Mouse (Mus musculus) erythroid progenitor cell, adult 5-6 weeks (primary cell): Measurements from ENCODE around the gene Pknox2. TPM values are rescaled to one million over a fixed set of nuclear protein-coding genes. Genes with fewer than 3 reads are reported as not detected.
A peak's percentile ranks its signal among the peaks of the same experiment; 100 is the strongest.

Experiments used
- ATAC-seq: replicated peaks from 2 replicates; pipeline ENCODE4 v1.8.0; 2016; ENCODE audit warnings: moderate number of reproducible peaks, mild to moderate bottlenecking, moderate TSS enrichment, inconsistent platforms; ENCODE audit not compliant: poor library complexity, low FRiP score, severe bottlenecking
- total RNA-seq, 2 experiments: library from RNA; stranded (forward) in 1 of 2; stranded (reverse) in 1 of 2; fragments of 150-400 nt in 1 of 2; fragments of 186-747, 209-891 nt in 1 of 2; gene quantifications; 2 replicates each; pipeline versions ENCODE4 v1.2.3 to v1.2.4; 2015 to 2017; ENCODE audit warnings: low replicate concordance in 2 of 2

Gene Pknox2
- total RNA-seq (2015; ENCODE audit: low replicate concordance): not detected in 2 replicates
- total RNA-seq (2017; ENCODE audit: low replicate concordance): 0.13 TPM in 1 of 2 replicates, not detected in the other

DNA sequence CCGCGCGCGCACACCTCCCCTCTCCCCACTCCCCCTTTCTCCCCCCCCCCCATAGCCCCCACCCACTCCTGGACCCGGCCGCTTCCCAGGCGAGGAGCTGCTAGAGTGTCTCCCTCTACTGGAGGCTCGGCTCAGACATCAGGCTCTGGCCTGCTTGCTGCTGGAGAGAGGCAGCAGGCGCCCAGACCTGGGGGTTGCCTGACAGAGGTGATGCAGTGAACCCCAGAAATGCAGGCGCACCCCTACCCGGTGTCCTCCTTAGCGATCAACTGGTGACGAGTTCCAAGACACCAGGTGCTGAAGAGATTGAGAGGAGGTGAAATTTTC lies at the start of gene Pknox2:
Pknox2 (minus strand) TSS at position 49 of the 327 bp plus-strand sequence.
- ATAC-seq: no peak

DNA sequence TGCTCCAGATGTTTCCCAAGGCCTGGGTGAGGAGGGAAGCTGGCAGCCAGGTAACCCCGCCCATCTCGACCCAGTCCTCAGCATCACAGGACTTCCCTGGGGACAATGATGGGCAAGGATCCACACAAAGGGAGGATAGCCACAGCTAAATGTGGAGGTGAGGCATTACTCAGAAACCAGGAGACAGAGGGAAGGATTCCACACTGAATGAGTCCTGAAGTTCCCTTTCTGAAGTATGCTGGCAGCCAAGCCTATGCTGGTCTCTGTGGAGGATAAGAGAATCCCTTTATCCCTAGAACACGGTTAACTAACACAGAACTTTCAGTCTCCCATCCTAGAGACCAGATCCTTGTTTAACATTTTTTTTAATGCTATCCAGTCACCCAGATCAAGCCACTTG lies 40.8 kb upstream of the Pknox2 start:
- ATAC-seq: no peak

DNA sequence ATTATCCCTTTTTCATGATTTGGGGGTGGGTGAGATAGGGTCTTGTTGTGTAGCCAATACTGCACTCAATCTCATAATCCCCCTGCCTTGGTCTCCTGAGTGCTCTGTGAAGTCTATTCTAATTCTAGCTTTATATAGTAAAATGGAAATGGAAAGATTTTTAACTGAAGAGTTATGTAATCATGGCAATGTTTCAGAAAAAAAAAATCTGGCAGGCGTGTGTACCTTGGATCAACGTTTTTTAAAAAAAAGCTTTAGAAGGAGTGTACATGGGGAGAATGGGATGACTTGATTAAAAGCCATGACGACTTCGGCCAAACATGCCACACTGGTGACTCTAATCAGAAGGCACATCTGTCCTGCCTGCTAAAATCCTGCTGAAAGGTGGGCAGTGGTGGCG lies 40.2 kb upstream of the Pknox2 start:
- ATAC-seq: no peak

DNA sequence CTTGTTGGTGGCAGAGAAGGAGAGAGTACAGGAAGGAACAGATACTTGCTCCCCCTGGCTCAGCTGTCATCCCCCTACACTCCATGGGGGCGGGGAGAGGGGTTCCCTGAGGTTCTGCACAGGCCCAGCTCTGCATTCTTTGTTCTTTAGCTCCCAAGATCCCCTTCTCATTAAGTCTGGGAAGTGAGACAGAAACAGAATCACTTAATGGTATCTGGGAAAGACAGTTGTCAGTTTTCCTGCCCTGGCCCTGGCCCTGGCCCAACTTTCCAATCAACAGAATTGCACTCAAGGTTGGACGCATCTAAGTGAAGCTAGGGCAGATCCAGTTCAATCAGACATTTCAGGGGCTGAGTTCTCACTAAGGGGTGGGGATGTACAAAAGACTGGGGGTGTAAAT lies 36.0 kb upstream of the Pknox2 start:
- ATAC-seq: no peak

DNA sequence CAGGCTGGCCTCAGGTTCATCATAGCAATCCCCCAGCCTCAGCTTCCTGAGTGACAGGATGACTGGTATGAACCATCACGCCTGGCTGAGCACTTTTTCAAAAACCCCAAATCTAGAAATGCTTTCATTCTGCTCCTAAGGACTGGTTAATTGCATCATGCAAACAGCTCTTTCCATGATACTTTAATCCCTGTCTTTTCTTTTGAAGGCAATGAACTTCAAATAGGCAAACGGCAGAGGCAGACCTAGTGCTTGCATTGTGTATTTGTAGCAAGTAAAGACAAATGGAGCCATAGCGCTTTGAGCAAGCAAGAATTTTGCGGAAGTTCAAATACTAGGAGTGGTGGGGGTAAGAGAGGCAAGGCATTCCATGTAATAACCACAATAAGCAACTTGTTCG lies 34.4 kb upstream of the Pknox2 start:
- ATAC-seq: no peak

DNA sequence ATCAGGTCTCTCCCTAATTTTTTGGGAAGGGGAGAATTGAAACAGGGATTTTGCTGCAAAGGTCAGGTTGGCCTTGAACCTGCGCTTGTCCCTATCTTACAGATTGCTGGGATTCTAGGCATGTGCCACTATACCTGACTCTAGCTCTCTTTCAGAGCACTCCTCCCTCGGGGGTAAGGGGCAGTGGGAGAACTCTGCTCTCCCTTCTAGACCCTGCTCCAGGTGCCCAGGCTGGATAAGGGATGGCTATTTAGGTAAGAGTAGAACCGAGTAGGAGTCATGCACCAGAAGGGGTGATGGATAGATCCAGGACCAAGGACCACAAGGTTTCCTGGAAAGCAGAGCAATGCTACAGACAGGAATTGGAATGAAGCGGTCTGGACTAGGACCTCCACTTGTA lies 32.4 kb upstream of the Pknox2 start:
- ATAC-seq: no peak

DNA sequence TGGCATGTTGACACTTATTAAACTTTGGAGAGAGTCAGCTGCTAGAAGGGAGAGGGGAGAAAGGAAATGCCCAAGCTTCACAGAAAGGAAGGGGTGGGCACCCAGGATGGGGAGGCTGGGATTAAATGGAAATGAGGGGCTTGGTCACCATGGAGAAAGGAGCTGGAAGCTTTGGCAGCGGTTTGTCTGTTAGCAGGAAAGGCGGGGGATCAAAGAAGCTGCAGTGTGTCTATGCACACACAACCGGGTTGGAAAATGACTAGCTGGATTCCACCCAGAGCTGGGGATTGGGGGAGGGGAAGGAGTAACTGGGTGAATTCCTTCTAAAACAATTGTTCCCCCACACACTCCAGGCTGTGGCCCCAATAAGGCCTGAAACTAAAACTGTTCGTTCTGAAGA lies 31.7 kb upstream of the Pknox2 start:
- no peak for ATAC-seq

DNA sequence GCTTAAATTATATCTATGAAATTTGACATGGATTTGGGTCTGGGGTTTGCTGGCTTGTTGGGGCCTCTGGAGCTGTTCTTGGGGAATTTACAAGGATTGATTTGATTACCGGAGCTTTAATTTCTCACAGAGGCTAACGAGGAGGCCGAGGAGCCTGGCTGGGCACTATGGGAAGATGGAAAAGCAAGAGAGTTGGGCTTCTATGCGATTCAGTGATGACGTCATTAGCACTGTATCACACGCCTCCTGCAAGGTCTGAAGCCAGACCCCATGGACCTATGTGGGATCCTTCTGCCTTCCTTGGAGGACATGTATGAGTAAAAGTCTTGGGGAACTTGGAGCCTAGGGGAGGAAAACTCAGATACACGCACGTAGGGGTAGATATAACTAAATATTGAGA lies 30.3 kb upstream of the Pknox2 start:
- ATAC-seq: no peak

DNA sequence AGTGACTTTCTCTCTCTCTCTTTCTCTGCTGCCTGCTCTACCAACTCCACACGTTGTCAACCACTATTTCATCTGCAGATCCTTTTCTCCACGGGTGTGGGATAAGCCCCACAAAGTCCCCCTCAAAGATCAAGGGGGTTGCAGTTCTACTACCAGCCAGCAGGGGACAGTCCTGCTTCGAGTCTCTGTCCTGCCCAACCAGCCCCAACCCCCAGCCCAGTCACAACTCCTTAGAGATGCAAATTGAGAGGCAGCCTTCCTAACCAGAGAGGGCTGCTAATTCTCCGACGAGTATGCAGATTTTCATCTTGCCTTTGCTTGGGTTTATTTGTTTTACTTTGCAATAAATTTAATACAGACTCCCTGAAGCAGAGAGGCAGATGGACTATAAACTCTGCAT lies 29.9 kb upstream of the Pknox2 start:
- ATAC-seq: no peak

DNA sequence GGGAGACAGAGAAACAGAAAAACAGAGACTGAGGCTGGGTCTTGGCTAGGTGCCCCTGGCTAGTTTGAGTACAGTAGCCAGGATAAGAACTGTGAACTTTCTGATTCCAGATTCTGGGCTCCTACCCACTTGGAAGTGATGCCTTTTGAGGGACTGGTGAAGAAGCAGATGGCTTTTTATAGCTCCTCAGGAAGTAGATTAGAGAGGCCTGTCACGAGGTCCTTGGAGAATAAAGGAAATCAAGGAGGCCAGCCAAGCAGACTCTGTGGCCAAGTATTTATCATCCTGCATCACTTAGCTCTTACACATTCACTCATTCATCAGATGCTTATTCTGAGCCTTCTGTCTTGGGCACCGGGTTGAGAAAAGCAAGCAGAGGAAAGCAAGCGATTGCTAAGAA lies 28.8 kb upstream of the Pknox2 start:
- no peak for ATAC-seq

DNA sequence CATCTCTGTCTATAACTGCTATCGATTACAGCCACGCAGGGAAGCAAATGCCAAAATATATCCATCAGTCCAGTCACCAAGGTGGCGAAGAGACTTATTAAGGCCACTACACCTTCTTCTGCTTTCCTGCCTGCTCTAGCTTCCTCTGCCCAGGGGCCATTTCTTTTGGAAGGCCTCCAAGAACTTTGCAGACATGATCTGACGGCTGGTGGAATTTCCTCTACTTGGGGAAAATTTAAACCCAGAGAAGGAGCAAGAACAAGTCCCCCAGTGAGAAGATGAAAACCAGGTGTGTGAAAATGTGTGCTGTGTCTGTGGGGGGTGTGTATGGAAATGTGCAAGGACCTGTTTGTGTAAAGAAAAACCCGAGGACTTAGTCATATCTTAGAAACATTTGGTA lies 26.2 kb upstream of the Pknox2 start:
- no peak for ATAC-seq

DNA sequence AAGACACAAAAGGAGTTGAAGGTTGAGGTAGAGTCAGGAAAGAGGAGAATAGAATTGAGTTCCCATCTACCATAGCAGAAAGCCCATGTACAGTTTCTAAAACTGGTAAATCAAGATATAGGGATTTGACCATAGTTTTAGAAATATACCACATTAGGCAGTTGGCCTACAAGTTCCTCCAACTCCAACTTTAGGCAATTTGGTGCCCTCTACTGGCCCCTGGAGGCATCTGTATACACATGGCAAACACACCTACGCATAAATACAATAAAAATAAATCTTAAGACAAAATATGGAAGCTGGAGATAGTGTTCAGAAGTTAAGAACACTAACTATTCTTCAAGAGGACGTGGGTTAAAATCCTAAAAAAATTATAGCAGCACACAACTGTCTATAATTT lies 19.7 kb upstream of the Pknox2 start:
- no peak for ATAC-seq

DNA sequence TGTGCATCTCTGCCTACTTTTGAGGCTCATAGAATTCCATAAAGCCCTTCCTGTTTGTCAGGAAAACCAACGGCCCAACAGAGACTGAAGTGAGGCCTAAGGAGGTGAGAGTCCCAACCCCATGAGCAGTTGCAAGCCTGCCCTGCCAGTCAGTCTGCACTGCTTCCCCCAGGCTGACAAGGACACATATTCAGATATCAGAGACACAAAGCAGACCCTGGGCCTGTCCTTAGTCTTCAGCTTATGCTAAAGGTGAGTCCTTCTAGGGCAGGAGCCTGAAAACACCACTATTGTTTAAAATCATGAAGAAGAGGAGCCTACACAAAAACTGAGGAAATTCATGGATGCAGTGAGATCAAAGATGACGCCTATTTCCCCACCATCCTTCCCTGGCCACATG lies 13.5 kb upstream of the Pknox2 start:
- no peak for ATAC-seq

DNA sequence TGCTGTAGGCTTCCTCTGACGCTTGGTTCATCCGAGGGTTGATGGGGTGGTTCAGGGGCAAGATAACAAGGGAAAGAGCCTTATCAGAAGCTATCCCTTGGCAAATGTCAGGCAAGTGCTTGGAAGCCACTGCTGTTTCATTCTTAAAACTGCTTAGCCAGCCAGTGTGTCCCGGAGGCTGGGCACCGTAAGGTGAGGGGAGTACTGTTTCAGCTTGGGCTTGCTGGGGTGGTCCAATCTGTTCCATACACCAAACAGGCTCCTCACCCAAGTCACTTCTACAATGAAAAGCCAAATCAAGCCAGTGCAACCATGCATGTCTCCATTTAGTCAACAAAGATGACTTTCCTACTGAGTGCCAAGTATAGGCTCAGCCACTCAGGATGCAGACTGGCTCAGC lies 679 bp upstream of the Pknox2 start:
- ATAC-seq: no peak

DNA sequence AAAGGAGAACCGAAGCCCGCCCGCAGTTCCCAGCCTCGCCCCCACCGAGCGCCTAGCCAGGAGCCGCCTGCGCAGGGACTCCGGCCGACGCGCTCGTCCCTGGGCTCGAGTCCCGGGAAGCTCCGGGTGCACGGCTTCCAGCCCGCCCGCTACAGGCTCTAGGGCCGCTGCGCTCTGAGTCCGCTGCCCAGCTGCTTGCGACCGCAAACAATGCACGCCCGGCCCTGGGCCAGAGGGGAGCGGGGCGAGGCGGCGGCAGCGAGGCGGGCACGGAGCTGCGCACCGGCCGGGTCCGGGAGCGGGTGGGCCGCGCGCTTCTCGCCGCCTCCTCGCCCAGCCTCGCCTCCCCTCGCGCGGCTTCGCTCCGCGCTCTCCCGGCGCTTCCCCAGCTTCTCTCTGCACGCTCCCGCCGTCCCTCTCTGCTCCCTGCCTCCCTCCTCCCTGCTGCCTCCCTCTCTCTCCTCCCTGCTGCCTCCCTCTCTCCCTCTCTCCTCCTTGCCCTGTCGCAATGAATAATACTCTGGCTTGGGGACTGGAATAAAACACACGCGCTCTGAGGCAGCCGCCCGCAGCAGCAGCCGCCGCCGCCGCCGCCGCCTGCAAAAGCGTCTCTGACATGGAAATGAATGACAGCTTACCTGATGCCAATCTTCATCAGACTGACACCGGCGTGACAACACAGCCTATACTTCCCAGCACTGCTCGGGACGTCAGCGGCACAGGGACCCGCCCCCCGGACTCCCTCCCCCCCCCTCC lies 426 bp downstream of the Pknox2 start:
- ATAC-seq: 0 out of 2 replicates have a peak, but pooled peaks have one; percentile 17

DNA sequence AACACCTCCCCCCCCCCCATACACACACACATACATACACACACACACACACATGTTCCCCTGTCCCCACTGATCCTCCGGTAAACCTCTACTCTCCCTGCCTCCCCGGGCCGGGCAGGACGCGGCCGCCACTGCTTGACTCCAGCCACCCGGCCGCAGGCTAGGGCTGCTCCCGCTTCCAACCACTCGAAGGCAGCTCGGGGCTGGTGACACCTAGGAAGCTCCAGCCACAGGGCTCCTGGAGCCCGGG lies 929 bp downstream of the Pknox2 start:
- peak; percentile 32; the same call in 1 of the 2 replicates for ATAC-seq

DNA sequence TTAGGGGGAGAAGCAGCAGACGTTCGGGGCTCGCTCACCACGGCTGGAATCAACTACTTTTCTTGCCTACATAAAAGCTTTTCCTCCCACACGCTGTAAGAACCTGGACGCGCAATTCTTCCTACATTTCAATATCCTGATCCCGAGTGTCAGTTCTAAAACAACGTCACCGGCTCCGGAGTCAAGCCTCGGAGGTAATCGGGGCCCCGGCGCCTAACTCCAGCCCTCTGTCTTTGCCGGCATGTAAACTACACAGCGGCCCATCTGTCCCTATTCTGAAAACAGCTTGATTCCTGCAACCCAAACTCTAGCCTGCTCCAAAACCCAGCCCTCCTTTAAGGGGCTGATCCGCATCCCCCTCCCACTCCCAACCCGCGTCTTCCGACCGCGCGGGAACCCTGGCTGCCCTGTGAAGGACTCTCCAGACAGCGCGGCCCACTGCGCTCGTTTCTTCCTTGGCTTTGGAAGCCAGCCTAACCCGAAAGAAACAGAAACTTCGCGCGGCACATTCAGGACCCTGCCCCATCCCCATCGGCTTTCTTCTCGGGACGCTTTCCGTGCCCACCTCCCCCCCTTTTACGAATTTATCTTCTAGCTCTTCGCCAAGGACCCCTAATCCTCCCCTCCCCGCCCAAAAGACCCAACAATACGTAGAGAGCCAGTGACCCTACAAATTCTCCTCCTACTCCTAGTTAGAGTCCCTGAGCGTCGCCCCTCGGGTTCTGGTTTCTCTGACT lies 1.4 kb downstream of the Pknox2 start:
- no peak for ATAC-seq

DNA sequence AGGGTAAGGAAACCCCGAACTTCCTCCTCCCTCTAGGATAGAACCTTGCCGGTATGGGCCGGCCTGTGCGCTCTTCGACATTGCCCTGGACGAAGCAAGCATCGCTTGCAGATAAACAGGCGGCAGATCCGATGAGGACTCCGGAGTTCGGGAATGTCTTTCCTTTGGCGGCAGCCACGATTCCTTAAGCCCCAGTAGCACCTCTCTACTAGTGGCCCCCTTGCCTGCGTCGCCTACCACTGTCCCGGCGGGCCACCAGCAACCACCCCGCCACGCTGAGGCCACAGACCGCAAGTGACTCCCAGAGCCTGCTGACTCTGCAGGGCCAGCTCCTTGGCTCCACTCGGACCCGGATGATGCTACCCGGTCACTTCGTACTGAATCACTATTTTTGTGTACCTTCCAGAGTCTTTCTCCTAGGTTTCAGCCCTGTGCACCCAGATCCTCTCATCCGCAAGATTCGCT lies 2.0 kb downstream of the Pknox2 start:
- no peak for ATAC-seq

DNA sequence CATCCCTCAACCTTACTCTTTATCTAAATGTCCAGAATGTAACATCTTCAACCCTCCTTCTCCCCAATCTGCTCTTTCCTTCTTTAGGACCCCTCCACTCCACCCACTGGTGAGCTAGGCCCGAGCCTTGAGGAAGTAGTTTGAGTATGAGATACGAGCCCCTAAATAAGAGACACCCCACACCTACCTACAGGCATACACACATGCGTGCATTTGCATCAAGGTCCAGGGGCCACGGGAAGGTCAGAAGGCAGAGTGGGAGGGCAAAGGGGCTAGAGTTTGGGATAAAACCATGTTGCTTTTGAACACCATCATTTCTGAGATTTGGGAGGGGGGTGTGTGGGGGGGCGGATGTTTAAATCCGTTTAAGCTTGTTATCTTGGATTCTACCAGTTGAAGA lies 2.5 kb downstream of the Pknox2 start:
- ATAC-seq: no peak

DNA sequence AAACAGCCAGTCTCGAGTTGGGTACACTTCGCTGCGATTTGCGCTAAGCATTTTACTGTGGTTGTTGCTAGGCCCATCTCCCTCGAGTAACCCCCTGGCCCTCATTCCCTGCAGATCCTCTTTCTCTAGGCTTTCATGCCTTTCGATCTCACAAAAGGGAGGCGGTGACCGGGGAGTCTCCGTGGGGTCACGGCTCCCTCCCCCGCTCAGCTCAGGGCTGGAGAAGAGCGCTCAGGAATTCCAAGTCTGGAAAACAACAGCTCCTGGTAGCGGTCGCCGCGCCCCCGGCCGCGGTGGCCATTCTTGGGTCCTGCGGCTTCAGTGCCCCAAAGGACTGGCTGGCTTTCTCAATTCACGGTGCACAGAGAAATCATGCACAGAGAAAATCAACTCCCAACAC lies 3.0 kb downstream of the Pknox2 start:
- no peak for ATAC-seq

DNA sequence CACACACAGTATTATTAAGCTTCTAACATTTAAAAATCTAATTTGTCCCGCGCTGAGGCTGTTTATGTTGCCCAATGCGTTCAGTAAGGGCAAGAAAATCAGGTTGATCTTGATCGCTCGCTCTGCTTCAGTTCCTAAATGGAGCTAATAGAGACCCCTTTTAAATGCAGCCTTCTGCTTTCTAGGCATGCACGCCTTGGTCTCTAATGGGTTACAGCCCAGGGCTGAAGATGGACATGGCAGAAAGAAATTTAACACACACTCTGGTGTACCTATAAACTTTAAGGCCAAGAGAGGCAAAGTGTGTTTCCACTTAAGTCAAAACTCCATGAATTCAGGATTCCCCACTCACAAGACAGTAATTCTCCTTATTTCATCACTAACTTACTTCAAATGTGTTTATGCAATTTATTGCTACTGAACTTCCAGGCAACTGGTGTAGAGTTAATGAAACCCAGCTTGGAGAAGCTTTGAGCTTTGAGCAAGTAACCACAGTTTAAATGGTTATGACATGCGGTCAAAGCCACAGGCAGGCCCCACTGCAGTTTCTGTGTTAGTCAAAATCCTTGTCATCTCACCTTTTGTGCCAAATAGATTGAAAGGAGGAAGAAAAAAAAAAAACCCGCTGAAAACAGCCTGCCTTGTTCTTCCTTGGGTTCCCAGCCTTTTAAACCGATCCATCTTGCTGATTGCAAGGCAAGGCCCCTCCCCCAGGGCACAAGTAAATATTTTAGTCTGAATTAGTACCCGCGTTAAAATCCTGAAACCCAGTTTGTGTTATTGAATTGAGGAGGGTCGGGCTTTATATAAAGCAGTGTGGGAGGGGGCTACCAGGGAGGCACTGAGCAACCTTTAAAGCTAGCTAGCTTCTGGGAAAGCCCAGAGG lies 3.9 kb downstream of the Pknox2 start:
- ATAC-seq: no peak
